Mouse (Mus musculus) embryonic facial prominence, embryonic 14.5 days (tissue): ENCODE results near the gene Hhat. TPM values are rescaled to one million over a fixed set of nuclear protein-coding genes. Genes with fewer than 3 reads are reported as not detected.

Source experiments
- ATAC-seq: fragments of 200-750 bp; cut with Nextera tagmentation; 2 replicates; pipeline ENCODE4 v1.8.0; 2017; ENCODE audit warnings: low read depth, moderate number of reproducible peaks, moderate TSS enrichment
- DNase-seq: peaks from one replicate; pipeline ENCODE4 v3.0.0-alpha.2; 2015; ENCODE audit warnings: low spot score
- H3K27ac ChIP-seq: fragments of 300-500 bp; sonication (generic); replicated peaks from 2 replicates; pipeline ENCODE4 v1.5.1; 2014; ENCODE audit warnings: low read depth, mild to moderate bottlenecking, low read length, moderate library complexity
- H3K27me3 ChIP-seq: fragments of 300-500 bp; sonication (generic); replicated peaks from 2 replicates; pipeline ENCODE4 v1.6.1; 2014; ENCODE audit warnings: low read length; ENCODE audit not compliant: control insufficient read depth, insufficient read depth
- H3K36me3 ChIP-seq: fragments of 300-500 bp; sonication (generic); 2 replicates; pipeline ENCODE4 v1.6.1; 2014; ENCODE audit warnings: low read length, mixed read lengths; ENCODE audit not compliant: control insufficient read depth, insufficient read depth
- H3K4me1 ChIP-seq: fragments of 300-500 bp; sonication (generic); 2 replicates; pipeline ENCODE4 v1.6.1; 2014; ENCODE audit warnings: antibody characterized with exemption, low read length; ENCODE audit not compliant: control insufficient read depth, insufficient read depth
- H3K4me2 ChIP-seq: fragments of 300-500 bp; sonication (generic); 2 replicates; pipeline ENCODE4 v1.6.1; 2014; ENCODE audit warnings: low read depth, mild to moderate bottlenecking, low read length, moderate library complexity, mixed read lengths
- H3K4me3 ChIP-seq: fragments of 300-500 bp; sonication (generic); 2 replicates; pipeline ENCODE4 v1.5.1; 2014; ENCODE audit warnings: low read depth, mild to moderate bottlenecking, low read length
- H3K9ac ChIP-seq: fragments of 300-500 bp; sonication (generic); 2 replicates; pipeline ENCODE4 v1.6.1; 2014; ENCODE audit warnings: low read depth, mild to moderate bottlenecking, low read length, moderate library complexity, mixed read lengths
- H3K9me3 ChIP-seq: fragments of 300-500 bp; sonication (generic); 2 replicates; pipeline ENCODE4 v1.6.1; 2016; ENCODE audit warnings: low read length; ENCODE audit not compliant: control insufficient read depth
- WGBS: fragments of 180-500 bp; shearing (Covaris S2); extraction: QIAGEN DNeasy Blood & Tissue Kit; methylation state at CpG from one replicate; pipeline ENCODE4 v1.1.7; 2014; 5-methylcytosine and 5-hydroxymethylcytosine counted together
- polyA plus RNA-seq: library from polyadenylated mRNA; unstranded; fragments of >200 nt; fragmentation: Nextera tagmentation; extraction: Ambion mirVana; gene quantifications from 2 replicates; pipeline ENCODE4 v1.2.1, GENCODE M21; 2014

Hhat gene
- polyA plus RNA-seq, result 9.3 and 10.4 TPM in 2 replicates

GRCm38 (mm10) chr1:192770495-192771331 is at the start of gene Hhat:
Gene Hhat, minus strand, starts transcription at chr1:192771223.
- peak within 1 kb of the TSS; percentile 92 for H3K4me2 ChIP-seq
- peak; percentile 89 for ATAC-seq
- peak; percentile 81 for DNase-seq
- WGBS, result 3% methylated on average over 17 of the region's 70 CpGs
- no peaks in the 10 kb centered on the region for H3K36me3 ChIP-seq
- H3K4me3 ChIP-seq, result peak within 1 kb of the TSS; percentile 59
- no peaks in the 10 kb centered on the region for H3K9me3 ChIP-seq
- peak within 1 kb of the TSS; percentile 88 for H3K9ac ChIP-seq
- no peaks in the 10 kb centered on the region for H3K27me3 ChIP-seq
- peak within 1 kb of the TSS; percentile 96 for H3K27ac ChIP-seq
- peaks cover 17% of the 10 kb centered on the region for H3K4me1 ChIP-seq

GRCm38 (mm10) chr1:192818334-192818733 is 47.3 kb upstream of the Hhat start:
- DNase-seq, result no peak
- H3K4me3 ChIP-seq, result no peak overlapping the region
- no peak overlapping the region for H3K27ac ChIP-seq
- H3K9me3 ChIP-seq, result no peaks in the 10 kb centered on the region
- no peak overlapping the region for H3K9ac ChIP-seq
- no peak for ATAC-seq
- H3K4me2 ChIP-seq, result no peak overlapping the region
- WGBS, result 93% methylated on average over 5 of the region's 5 CpGs
- peaks cover 34% of the 10 kb centered on the region for H3K4me1 ChIP-seq
- H3K27me3 ChIP-seq, result no peaks in the 10 kb centered on the region
- H3K36me3 ChIP-seq, result no peaks in the 10 kb centered on the region

- WGBS, result 42% methylated on average over 2 of the region's 2 CpGs
- H3K4me3 ChIP-seq, result no peak overlapping the region
- H3K27ac ChIP-seq, result peak overlapping the region; percentile 57
- no peak for ATAC-seq
- no peak for DNase-seq
- H3K4me2 ChIP-seq, result no peak overlapping the region
- H3K4me1 ChIP-seq, result peaks cover 26% of the 10 kb centered on the region
- H3K36me3 ChIP-seq, result no peaks in the 10 kb centered on the region
- H3K27me3 ChIP-seq, result no peaks in the 10 kb centered on the region
- H3K9me3 ChIP-seq, result no peaks in the 10 kb centered on the region
- H3K9ac ChIP-seq, result no peak overlapping the region
These were observed 44.8 kb upstream of the Hhat start for GRCm38 (mm10) chr1:192815789-192816188.

- H3K4me1 ChIP-seq, result peaks cover 26% of the 10 kb centered on the region
- no peaks in the 10 kb centered on the region for H3K9me3 ChIP-seq
- WGBS, result 19% methylated on average over 3 of the region's 3 CpGs
- H3K4me3 ChIP-seq, result no peak overlapping the region
- no peak overlapping the region for H3K4me2 ChIP-seq
- H3K27ac ChIP-seq, result peak overlapping the region; percentile 57
- H3K9ac ChIP-seq, result no peak overlapping the region
- no peaks in the 10 kb centered on the region for H3K27me3 ChIP-seq
- no peaks in the 10 kb centered on the region for H3K36me3 ChIP-seq
- ATAC-seq (no peak), DNase-seq (no peak)
These were observed 43.7 kb upstream of the Hhat start for GRCm38 (mm10) chr1:192814700-192815099.

GRCm38 (mm10) chr1:192812758-192813157 is 41.7 kb upstream of the Hhat start:
- 90% methylated on average over 9 of the region's 9 CpGs for WGBS
- ATAC-seq (no peak), DNase-seq (no peak)
- Histone ChIP-seq H3K9ac (no peak overlapping the region), H3K4me3 (no peak overlapping the region), H3K27ac (no peak overlapping the region), H3K36me3 (no peaks in the 10 kb centered on the region), H3K9me3 (no peaks in the 10 kb centered on the region), H3K27me3 (no peaks in the 10 kb centered on the region), H3K4me1 (peaks cover 36% of the 10 kb centered on the region), H3K4me2 (no peak overlapping the region)

GRCm38 (mm10) chr1:192812290-192812689 is 41.3 kb upstream of the Hhat start:
- DNase-seq (peak; percentile 80), ATAC-seq (no peak)
- Histone ChIP-seq H3K4me1 (peaks cover 36% of the 10 kb centered on the region), H3K4me3 (no peak overlapping the region), H3K9me3 (no peaks in the 10 kb centered on the region), H3K27ac (no peak overlapping the region), H3K36me3 (no peaks in the 10 kb centered on the region), H3K9ac (no peak overlapping the region), H3K27me3 (no peaks in the 10 kb centered on the region), H3K4me2 (no peak overlapping the region)
- 63% methylated on average over 5 of the region's 5 CpGs for WGBS

GRCm38 (mm10) chr1:192806168-192807157 is 35.4 kb upstream of the Hhat start:
- Histone ChIP-seq H3K4me1 (peaks cover 23% of the 10 kb centered on the region), H3K27me3 (no peaks in the 10 kb centered on the region), H3K4me3 (no peak overlapping the region), H3K9ac (0 out of 2 replicates have a peak overlapping the region, but pooled peaks have one; percentile 40), H3K9me3 (no peaks in the 10 kb centered on the region), H3K4me2 (no peak overlapping the region), H3K27ac (peak overlapping the region; percentile 84), H3K36me3 (no peaks in the 10 kb centered on the region)
- ATAC-seq, result peak; percentile 85
- 30% methylated on average over 9 of the region's 10 CpGs for WGBS
- DNase-seq, result peak; percentile 72

- no peaks in the 10 kb centered on the region for H3K36me3 ChIP-seq
- H3K4me3 ChIP-seq, result no peak overlapping the region
- H3K4me2 ChIP-seq, result no peak overlapping the region
- 52% methylated on average over 8 of the region's 8 CpGs for WGBS
- ATAC-seq (no peak), DNase-seq (no peak)
- H3K4me1 ChIP-seq, result peaks cover 46% of the 10 kb centered on the region
- H3K9ac ChIP-seq, result no peak overlapping the region
- H3K27me3 ChIP-seq, result no peaks in the 10 kb centered on the region
- peak overlapping the region; percentile 83 for H3K27ac ChIP-seq
- H3K9me3 ChIP-seq, result no peaks in the 10 kb centered on the region
These were observed 29.3 kb upstream of the Hhat start for GRCm38 (mm10) chr1:192800338-192800737.
